Comparison of ENCODE assay signal across 8 mouse cellular contexts in the genomic region with DNA sequence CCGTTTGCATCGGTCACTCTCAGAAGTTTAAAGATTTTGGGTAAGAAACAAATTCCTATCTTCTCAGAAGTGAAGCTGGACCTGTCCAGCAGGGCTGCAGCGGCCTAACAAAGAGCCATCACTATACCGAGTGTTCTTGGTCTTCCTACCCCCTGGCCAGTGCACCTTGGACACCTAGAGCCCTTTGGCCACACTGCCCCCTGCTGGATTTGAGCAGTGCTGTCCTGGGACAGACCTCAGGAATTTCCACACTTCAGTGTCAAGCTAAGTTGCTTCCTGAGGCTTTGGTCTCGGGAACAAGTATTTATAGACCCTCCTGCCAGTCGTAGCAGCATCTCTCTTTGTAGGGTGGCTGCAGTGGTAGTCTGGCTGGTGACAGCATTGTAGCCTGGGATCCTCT. TPM values are rescaled to one million over a fixed set of nuclear protein-coding genes. Genes with fewer than 3 reads are reported as not detected.
A peak's percentile ranks its signal among the peaks of the same experiment; 100 is the strongest.
DNase-seq lines count a peak whose midpoint lies in the region.

No protein-coding gene starts in this region.

- DNase-seq in urinary bladder, postnatal 14 days (ENCODE audit: low spot score) = peak; percentile 72
- DNase-seq in urinary bladder, adult 2 months (ENCODE audit: low spot score) = no peak
- DNase-seq in cerebellum, adult 11-12 months = peak; percentile 81
- peak; percentile 56 for DNase-seq in gastrocnemius, postnatal 25 days
- DNase-seq in kidney, adult 8-10 months = peak; percentile 55 to 81
- peak; percentile 79 for DNase-seq in lung, postnatal 14 days
- DNase-seq in splenic B cell, adult 2 months (ENCODE audit: low read depth, low spot score) = peak; percentile 65
- no peak for DNase-seq in layer of hippocampus, postnatal 36 days

- H3K36me3 ChIP-seq in splenic B cell, adult 2 months (ENCODE audit: control insufficient read depth, insufficient read depth, low read length, poor library complexity, severe bottlenecking) = peaks cover 6% of the 10 kb centered on the region

- H3K27me3 ChIP-seq in splenic B cell, adult 2 months (ENCODE audit: control insufficient read depth, insufficient read depth, low read length, poor library complexity, severe bottlenecking) = no peaks in the 10 kb centered on the region

RNA-seq across cellular contexts. Expression of a gene that starts 29.5 kb away (rescaled TPM):
- polyA plus RNA-seq in urinary bladder, adult 2 months (2012; rRNA removed) = 78.6 and 81.3 TPM in 2 replicates
- total RNA-seq in gastrocnemius, postnatal 25 days (2021) = 10 to 100 TPM; 23.0 to 28.4 TPM
- total RNA-seq in layer of hippocampus, postnatal 36 days (2021) = 10 to 100 TPM; 48.4 to 51.1 TPM

RNA-seq across cellular contexts. Expression of a gene that starts 29.7 kb away (rescaled TPM):
- polyA plus RNA-seq in urinary bladder, adult 2 months (2012; rRNA removed) = 15.1 and 15.2 TPM in 2 replicates
- 10 to 100 TPM; 15.1 to 15.7 TPM for total RNA-seq in gastrocnemius, postnatal 25 days (2021)
- 10 to 100 TPM; 77.8 to 83.1 TPM for total RNA-seq in layer of hippocampus, postnatal 36 days (2021)

RNA-seq across cellular contexts. Expression of a gene that starts 41.4 kb away (rescaled TPM):
- polyA plus RNA-seq in urinary bladder, adult 2 months (2012; rRNA removed) = 35.8 and 40.0 TPM in 2 replicates
- 10 to 100 TPM; 23.4 to 27.7 TPM for total RNA-seq in gastrocnemius, postnatal 25 days (2021)
- 10 to 100 TPM; 28.3 to 34.1 TPM for total RNA-seq in layer of hippocampus, postnatal 36 days (2021)

Comparison
In these comparisons a context has a peak if more than half of its experiments do, and no peak if none do; other contexts are left out.
1. DNase-seq: peak in urinary bladder, postnatal 14 days (single experiment), cerebellum, adult 11-12 months (single experiment), gastrocnemius, postnatal 25 days (single experiment), kidney, adult 8-10 months (2 of 2), lung, postnatal 14 days (single experiment) and splenic B cell, adult 2 months (single experiment); none in urinary bladder, adult 2 months (single experiment) and layer of hippocampus, postnatal 36 days (0 of 2).
2. RNA of a gene that starts 29.7 kb away (total RNA-seq): 77.8 to 83.1 TPM in layer of hippocampus, postnatal 36 days; 15.1 to 15.7 TPM in gastrocnemius, postnatal 25 days; every median in the first group is over 4 times any median in the second.